Mouse (Mus musculus): ENCODE results near the gene Cyp19a1.

GRCm38 (mm10) chr9:54269987-54270386 lies 2.1 kb upstream of the Cyp19a1 start:
- no peak for TF ChIP-seq CTCF (IDR thresholded peaks at IDR 0.05)
- no peak for TF ChIP-seq EP300 (IDR thresholded peaks at IDR 0.05)
